Mouse (Mus musculus) retina, postnatal 1 day (tissue): ENCODE measurements around the gene Myh11.

Experiments
- DNase-seq: peaks from one replicate; pipeline ENCODE4 v3.0.0-alpha.2; 2012

The Myh11 gene

DNA sequence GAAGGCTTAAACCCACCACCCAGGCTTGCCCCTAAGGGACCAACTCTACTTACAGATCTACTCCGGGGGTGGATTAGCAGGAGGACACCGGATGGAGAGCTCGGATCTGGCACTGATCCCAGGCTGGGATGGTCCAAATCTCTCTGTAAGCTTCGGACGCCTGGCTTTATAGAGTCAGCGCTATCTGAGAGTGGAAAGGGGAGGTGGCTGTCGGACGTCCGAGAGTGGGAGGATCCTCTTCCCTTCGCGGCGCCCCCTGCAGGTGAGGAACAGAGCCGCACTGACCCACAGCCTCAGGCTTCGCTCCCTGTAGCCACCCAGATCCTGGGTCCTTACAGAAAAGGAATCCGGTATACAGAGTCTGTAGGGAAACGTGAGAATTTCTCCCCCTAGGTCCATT is at the start of gene Myh11:
Myh11 (minus strand) TSS at position 150 of the 400 bp plus-strand sequence.
- DNase-seq = peak; percentile 77

DNA sequence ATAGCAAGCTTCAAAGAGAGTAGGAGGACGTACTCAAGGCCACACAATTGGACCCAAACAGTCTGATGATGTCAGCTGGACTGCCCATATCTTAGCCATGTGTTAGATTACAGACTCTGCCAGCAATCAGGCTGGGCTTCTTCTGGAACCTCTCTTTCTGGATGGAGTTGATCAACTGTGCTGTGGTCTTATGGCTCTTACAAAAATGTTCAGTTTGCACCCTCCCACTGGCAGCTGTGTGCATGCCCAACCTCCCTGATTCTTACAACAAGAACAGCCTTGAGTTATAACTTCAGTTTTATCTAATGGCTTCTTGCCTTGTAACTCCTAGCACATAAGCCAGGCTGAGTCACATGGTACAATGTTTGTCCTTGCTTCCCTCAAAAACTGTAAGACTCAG is 37.0 kb upstream of the Myh11 start:
- DNase-seq = no peak

DNA sequence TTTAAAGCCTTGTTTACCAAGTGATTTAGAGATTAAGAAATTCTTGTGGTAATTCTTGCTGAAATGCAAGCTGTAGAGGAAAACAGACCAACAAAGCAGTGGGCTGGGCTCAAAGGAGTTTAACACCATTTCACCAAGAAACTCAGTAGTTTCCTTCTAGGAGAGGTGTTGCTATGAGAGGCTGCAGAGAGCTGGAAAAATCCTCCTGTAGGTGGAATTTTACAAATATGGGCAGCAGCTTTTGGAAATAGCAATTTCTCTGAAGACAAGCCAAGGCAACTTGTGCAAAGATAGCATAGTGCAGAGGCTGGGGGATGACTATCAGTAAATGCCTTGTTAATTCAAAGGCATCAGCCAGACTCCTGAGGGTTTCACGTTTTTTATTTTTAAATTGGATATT is 29.3 kb upstream of the Myh11 start:
- DNase-seq = no peak

DNA sequence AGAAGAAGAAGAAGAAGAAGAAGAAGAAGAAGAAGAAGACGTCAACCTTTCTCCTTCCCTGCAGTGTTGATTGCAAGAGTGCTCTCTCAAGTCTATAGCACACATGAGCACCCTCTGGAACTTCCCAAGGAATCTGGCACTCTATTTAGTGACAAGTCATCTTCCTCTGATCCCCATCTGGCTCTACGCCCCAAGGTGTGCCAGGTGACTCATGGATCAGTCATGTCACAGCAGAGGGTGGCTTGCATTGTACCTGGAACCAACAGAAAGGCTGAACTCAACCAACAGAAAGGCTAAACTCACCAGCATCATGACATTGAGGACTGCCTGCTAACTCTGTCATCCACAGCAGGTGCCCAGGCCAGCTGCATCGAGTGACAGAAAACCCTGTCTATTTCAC is 28.5 kb upstream of the Myh11 start:
- no peak for DNase-seq

DNA sequence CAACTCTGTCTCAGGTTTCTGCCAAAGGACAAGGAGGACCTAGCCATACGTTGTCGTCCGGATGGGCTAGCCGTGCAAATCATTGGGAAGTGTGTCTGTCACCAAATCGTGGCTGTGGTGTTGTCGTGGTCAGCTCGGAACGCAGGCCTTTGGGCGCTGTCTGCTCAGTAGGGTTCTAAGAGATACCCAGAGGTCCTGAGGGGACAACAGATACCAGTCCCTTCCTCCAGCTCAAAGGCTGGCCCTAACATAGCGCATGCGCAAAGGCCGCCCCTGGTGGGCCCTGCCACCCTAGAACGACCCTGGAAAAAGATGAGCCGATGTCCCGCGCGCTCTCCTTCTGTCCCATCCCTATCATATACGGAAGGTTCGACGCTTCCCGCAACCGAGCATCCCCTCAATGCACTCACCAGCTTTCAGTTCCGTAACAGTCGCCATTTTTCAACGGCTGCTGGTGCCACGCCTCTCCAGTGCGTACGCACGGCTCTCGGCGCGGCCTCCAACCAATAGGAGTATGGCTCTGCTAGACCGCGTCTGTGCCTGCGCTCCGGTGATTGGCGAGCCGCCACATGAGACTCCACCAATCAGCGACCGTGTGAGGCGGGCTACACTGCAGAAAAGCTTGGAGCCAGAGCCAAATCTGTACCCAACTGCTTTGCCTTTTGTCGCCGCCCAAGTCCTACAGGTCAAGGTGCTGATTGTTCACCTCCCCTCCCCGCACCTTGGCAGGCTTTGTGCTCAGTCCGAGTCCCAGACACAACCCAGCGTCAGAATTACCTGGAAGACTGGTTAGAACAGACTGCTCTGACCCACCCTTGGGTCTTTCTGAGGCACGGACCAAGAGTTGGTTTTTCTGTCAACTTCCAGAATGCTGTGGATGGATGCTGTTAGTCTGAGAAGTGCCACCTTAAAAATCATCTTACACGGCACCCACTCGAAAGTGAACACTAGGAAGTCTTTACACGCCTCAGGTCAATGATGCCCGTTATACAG is 26.0 kb upstream of the Myh11 start, which contains the start of gene Fopnl:
Fopnl (minus strand) TSS at position 522 of the 993 bp plus-strand sequence.
- DNase-seq = peak; percentile 98

DNA sequence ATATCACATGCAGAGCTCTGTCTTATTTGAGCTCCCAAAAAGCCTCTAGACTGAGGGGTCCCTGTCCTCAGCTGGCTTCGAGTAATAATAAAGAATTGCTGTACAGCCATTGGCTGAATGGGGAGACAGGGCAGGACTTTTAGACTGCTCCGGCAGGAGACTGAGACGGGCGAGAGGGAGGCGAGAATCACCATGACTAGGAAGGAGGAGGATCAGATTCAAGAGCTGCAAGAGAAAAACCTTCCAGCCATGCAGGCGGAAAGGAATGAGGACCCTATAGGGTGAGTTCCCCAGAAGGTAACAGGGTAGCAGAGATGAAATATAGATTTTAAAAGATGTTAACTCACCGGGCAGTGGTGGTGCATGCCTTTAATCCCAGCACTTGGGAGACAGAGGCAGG is 21.7 kb upstream of the Myh11 start:
- DNase-seq = no peak

DNA sequence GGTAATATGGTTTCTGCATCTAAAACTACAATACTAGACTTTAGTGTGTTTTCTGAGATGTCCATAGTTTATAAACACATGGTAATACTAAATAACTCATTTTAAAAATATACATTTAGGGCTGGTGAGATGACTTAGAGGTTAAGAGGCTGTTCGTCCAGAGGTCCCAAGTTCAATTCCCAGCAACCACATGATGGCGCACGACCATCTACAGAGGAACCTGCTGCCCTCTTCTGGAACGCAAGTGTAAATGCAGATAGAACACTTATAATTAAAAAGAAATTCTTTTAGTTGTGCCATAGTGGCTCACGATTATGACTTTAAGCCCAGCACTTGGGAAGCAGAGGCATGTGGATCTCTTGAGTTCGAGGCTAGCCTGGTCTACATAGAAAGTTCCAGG is 20.2 kb upstream of the Myh11 start:
- peak; percentile 52 for DNase-seq

DNA sequence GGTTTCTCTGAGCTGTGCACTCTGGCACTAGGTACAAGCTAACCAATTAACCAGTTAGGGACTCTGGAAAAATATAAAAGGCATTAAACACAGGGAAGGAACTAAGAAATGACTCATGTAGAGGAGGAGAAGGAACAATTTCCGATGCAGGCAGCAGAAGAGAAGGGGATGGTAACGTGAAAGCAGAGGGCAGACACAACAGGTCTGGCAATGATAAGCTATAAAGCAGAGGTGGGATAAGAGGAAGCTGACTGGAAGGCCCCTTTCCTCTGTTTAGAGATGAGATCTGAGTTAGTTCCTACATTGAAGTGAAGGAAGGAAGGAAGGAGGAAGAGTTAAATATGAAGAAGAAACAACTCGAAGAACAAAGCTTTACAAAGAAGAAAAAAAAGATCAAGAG is 18.7 kb upstream of the Myh11 start:
- no peak for DNase-seq

DNA sequence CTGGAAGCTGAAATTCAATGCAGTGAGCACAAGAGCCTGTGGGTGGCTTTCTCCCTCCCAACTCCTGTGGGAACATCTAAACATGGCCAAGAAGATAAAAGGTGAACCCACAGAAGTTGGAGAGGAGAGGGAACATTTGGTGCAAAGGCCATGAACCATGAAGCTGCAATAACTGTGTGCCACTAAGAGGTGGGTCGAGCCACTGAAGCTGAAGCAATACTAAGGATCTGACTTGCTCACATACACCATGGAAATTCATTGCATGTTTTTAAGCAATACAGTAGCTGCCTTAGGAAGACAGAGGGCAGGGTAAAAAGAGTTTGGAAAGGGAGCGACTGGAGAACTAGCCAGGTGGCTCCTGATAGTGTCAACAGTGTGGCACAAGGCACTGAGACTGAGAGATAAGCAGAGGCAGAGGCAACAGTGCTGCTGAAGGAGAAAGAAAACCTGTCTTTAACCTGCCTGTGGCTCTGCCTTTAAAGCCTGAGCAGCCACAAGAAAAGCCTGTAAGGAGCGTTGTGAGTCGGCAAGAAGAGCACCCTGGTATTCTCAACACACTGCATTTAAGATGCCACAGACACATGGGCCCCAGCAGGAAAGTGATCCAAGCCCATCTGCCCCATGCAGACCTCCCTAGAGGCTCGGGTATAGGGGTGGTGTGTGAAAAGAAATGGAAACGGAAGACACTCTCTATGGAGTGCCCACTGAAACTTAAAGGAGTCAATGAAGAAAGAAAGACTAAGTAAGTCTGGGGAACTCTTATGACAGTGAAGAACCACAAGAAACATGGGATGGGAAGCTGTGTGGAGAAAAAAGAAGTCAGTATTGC is 17.3 kb upstream of the Myh11 start:
- DNase-seq = no peak

DNA sequence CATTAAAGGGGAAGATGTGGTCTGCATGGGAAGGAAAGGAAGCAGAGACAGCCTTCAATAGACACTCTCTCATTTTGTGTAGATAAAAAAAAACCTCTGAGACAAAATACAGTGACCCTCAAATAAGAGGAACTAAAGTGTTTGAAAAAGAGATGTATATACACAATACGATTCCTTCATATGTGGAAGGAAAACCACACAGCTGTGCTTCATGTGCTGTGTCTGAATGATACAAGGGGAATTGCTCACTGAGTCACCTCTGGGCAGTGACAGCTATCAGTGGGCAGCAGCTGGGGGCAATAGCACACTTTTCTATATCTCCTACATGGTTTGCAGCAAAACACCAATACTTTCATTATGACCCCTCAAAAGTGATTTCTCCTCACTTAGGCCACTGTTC is 16.2 kb upstream of the Myh11 start:
- DNase-seq = no peak

DNA sequence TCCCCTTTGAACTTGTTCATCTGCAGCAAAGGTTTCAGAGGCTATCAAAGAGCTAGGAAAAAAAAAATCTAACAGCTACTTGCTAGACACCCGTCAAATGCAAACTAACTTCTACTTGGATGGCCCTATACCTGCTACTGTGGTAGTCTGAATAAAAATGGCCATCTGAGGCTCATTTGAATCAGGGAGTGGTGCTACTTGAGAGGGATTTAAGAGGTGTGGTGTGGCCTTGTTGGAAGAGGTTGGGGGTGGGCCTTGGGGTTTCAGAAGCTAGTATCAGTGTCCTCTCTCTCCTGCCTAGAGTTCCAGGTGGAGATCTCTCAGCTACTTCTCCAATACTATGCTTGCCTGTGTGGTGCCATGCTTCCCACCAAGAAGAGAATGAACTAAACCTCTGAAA is 15.3 kb upstream of the Myh11 start:
- DNase-seq = no peak

DNA sequence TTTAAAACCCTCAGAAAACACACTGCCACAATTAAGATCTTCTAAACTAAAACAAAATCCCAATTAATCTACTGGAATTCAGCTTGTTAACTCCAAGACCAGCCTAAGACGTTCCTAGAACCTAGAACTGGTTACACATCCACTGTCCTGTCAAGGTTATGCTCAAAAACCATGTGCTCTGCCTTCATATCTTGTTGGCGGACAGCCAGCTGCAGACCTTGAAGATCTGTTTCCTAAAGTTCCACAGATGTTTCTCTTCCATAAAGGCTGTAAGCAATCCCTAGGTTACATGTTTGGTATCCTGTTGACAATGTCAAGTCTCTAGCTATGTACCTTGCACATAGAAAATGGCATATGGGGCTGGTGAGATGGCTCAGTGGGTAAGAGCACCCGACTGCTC is 13.6 kb upstream of the Myh11 start:
- DNase-seq = no peak

DNA sequence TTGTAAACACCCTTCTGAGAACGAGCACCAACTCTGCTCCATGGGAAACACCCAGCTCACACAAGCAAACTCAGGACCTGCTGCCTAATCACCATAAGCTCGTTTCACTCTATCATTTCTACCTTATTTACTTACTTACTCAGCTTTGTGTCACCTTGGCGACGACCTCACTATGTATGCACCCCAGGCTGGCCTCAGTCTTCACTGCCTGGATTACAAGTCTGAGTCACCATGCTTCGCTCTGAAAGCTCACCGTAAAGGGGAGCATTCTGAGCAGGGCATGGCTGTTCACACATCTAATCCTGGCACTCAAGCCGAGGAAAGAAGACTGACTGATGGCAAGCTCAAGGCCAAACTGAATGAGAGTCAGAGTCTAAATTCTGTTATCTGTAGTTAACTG is 12.5 kb upstream of the Myh11 start:
- no peak for DNase-seq

DNA sequence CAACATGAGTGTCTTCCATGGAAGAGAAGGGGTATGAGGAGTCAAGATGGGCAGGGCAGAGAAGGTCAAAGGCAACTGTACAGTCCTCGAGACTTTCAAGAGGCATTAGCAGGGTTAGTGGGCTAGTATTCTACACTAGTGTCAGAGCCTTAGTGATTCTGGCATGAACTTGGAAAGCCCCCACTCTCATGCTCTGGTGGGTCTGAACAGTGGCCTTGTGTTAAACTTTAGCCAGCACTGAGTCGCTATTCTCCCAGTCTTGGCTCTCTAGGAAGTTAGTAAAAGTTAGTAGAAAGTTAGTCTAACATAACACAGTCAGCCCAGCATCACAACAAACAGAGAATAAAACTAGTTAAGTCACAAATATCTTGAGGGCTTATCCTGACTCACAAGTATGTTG is 12.0 kb upstream of the Myh11 start:
- DNase-seq = no peak

DNA sequence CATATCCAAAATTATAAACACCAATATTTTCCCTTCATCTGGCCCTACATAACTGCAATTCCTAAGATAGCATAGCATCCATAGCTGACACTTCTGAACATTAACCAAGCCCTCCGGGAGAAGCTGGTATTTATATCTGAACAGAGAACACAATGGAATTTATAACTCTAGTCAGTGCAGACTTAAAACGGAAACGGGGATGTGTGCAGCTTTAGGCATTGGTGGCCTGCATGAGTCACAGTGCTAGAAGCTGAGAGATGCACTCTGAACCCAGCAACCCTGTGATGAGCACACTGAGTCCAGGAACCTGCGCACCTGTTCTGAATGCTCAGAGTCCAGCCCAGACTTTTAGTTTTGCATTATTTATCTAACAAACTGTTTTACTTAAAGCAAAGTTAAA is 7.3 kb upstream of the Myh11 start:
- no peak for DNase-seq

DNA sequence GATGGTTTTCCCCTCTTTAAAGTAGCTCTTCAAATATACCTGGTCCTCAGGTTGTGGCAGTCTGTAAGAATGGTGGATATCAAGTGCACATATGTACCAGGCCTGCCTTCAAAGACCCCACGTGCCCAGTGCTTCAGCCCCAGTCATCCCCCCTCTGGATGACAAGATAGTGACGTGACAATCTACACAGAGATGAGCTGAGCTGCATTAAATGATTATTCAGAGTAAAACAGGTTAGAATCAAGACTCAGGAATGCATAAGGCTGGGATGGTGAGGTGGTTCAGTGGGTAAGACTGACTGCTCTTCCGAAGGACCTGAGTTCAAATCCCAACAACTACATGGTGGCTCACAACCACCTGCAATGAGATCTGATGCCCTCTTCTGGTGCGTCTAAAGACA is 6.6 kb upstream of the Myh11 start:
- no peak for DNase-seq

DNA sequence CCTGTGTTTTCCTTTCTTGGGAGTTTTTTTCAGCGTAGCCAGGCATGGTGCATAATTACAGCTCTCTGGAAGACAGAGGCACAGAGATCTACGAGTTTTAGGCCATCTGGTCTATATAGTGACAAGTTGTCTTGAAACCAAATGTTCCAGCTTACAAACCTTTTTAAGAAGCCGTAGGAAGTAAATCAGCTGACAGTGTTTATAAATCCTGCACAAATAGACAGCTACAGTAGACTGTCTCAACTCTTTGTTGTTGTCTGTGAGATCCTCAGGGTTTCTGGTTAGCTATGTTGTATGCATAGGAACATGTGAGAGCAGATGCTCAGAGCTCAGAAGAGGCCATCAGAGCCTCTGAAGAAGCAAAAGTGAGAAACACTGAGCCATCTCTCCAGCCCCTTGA is 6.0 kb upstream of the Myh11 start:
- no peak for DNase-seq

DNA sequence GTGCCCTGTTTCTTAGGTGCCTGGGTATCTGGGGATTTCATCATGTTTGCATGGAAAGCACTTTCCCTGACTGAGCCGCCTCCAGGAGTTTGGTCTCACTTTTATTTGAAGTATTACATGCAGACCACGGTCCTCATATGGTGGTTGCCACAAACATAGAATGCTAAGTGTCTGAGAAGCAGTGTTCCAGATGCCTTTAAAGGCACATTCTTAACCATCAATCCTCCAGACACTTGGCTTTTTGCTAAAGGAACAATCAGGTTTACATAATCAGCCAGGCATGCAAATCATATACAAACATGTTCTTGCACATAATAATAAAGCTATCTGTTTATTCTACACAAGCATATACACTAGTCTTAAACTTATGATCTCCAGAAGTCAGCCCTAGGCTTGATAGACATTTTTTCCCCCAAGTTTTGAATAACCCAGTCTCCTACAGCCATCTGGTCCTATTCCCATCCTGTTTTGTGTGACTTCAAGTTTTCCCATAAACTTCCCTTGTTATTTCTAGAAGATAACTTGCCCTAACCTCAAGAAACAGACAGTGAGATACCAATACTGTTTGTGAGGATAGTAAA is 5.5 kb upstream of the Myh11 start:
- no peak for DNase-seq

DNA sequence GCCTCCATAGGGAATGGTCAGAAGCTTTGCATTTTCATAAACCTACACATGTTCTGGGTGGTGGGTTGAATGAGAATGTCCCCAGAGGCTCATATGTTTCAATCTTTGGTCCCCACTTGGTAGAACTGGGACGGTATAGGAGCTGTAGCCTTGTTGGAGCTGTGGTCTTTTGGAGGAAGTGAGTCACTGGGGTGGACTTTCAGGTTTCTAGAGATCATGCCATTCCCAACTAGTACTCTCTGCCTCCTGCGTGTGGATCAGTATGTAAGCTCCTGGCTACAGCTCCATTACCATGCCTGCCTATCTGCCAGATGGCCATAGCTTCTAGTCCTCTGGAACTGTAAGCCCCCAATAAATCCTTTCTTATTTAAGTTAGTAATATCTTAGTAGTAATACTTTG is 4.1 kb upstream of the Myh11 start:
- no peak for DNase-seq

DNA sequence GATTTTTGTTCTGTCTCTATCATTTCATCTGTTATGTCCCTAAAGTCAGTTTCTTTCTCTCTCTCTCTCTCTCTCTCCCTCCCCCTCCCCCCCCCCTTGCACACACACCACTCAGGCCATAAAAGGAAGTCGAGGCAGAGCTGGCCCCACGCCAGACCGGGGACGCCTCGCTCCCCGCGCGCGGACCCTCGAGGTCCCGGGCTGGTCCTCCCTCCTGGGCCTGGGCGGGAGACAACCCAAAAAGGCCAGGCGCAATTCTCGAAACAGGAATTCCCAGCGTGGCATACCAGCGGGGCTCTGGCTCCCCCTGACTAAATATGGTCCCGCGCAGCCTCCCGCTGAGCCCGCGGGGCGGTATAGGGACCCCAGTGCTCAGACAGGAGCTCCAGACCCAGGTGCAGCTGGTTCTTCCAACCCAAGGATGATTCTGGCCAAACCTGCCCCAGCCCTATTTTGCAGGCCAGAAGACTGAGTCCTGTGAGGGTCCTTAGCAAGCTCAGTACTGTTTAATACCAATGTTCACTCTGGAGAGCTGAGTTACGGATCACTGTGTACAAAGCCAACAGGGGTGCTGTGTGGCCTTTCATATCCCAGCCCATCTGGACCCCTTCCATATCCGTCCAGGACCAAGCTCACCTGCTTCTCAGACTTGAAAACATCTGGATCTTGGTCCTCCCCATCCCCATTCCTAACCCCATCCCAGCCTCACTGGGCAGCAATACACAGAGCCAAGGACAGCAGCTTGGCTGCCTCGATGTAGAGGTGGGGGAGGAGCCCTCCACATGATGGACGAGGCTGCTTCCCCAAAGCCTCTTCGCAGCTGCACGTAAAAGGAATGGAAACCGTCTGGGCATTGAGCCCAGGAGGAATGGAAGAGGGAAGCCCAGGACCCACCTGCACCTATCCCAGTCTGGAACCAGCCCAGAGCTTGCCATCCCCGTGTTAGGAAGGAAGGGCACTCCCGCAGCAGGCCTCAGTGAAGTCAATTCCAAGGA is 1.3 kb upstream of the Myh11 start:
- DNase-seq = no peak

DNA sequence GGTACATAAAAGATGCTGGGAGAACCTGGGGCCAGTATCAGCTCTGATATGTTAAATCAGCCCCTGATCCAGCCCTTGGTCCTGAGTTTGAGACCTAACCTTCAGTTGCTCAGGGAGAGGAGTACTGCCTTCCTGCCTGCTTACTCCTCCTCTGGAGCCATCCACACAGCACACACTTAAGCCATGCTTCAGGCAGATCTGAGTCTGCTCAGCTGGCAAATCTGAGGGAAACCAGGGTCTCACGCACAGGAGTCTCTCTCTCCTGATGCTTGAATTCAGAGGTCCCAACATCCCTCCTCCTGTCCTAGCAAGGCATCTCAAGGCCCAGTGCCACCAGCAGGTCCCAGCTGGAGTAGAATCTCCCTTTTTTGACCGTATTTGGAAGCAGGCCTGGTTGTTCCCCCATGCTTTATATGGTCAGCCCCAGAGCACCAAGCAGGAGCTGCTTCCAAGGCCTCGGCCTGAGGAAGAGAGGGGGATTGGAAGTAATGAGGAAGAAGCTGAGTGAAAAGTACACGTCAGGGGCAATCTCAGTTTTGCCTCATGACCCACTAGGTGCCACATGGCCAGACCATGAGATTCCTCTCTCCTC is 18.7 kb downstream of the Myh11 start:
- no peak for DNase-seq
